Mouse (Mus musculus) macrophage (primary cell): ENCODE measurements around the gene Crtc1. TPM values are rescaled to one million over a fixed set of nuclear protein-coding genes. Genes with fewer than 3 reads are reported as not detected.

ENCODE experiments used
- H3K27ac ChIP-seq: fragments of 350-480 bp; formaldehyde crosslinking; 2 replicates; pipeline ENCODE4 v1.9.0; 2021
- H3K36me3 ChIP-seq: fragments of 350-480 bp; formaldehyde crosslinking; 2 replicates; pipeline ENCODE4 v1.9.0; 2021; ENCODE audit errors: inconsistent target
- H3K4me3 ChIP-seq: fragments of 350-480 bp; formaldehyde crosslinking; 2 replicates; pipeline ENCODE4 v1.9.0; 2021; ENCODE audit errors: inconsistent target
- H3K79me2 ChIP-seq: fragments of 350-480 bp; formaldehyde crosslinking; 2 replicates; pipeline ENCODE4 v1.9.0; 2021; ENCODE audit errors: inconsistent target
- WGBS: methylation state at CpG from one replicate; pipeline ENCODE4 v1.1.7; 2026; ENCODE audit warnings: inconsistent platforms; ENCODE audit not compliant: missing documents; 5-methylcytosine and 5-hydroxymethylcytosine counted together
- polyA plus RNA-seq: library from polyadenylated mRNA; stranded (reverse); fragments of 250-400 nt; gene quantifications from 3 replicates; pipeline ENCODE4 v1.2.4, GENCODE M21; 2018; ENCODE audit warnings: inconsistent platforms

Crtc1 gene
- polyA plus RNA-seq, 1 experiment from 2014 or later = 9.4 TPM

DNA sequence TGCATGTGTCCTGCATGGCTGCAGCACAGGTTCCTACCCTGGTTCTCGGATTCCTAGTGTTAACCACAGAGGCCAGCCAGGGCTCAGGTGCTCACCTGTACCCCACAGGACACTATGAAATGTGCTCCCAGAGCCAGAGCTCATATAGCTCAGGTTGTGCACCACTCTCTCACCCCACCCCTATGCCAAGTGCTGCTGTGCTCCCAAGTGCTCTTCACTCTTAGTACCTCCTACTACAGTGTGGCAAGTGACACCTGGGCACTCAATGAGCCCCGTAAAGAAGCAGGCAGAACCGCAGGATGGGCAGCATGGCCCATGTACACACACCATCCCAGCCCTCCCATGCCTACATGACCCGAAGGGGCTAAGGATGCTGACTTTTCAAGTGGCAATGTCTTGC, 29.4 kb upstream of the Crtc1 start:
- 92% methylated on average over 4 of the region's 4 CpGs for WGBS
- Histone ChIP-seq H3K27ac (no peak overlapping the region), H3K36me3 (no peaks in the 10 kb centered on the region), H3K4me3 (no peak overlapping the region), H3K79me2 (peaks cover 23% of the 10 kb centered on the region)

DNA sequence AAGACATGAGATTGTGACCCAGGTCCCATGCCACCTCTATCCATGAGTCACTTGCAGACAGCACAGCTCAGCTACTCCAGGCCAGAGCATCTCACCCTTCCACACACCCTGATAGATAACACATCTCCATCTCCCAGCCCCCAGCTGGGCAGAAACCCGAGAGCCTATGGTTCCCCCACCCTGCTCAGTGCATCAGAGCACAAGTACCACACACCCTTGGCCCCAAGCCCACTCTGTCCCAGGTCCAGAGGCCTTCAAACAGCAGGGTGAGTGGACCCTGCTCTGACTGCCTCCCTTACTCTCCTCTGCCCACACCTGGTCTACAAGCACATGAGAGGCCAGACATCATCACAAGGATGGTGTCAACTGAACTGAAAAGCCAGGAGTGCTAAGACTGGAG, 28.5 kb upstream of the Crtc1 start:
- Histone ChIP-seq H3K36me3 (no peaks in the 10 kb centered on the region), H3K27ac (no peak overlapping the region), H3K79me2 (peaks cover 18% of the 10 kb centered on the region; the same call in 1 of the 2 replicates), H3K4me3 (no peak overlapping the region)
- 100% methylated on average over 1 of the region's 1 CpGs for whole genome bisulfite sequencing

DNA sequence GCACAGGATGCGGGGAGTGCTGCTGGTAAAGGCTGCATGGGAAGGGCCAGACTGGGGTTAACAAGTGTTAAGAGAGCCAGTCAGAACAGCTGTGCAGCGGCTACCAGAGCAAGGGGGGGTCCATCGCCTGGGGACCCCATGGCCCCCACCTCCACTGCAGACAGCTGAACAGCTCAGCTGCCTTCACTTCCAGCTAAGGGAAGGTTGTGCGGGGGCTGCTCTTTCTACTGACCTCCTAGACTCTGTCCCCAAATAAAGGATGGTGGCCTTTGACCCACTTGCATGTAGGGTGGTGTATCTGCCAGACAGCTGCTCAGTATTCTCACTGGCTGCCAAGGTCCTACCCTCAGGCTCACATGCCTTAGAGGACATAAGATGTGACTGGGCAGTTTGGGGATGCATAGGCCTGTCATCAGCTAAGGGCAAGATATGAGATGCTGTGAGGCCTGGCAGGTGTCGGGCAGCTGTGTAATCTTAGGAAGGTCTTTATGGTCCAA, 27.9 kb upstream of the Crtc1 start:
- WGBS = 97% methylated on average over 5 of the region's 5 CpGs
- Histone ChIP-seq H3K27ac (no peak overlapping the region), H3K36me3 (no peaks in the 10 kb centered on the region)

DNA sequence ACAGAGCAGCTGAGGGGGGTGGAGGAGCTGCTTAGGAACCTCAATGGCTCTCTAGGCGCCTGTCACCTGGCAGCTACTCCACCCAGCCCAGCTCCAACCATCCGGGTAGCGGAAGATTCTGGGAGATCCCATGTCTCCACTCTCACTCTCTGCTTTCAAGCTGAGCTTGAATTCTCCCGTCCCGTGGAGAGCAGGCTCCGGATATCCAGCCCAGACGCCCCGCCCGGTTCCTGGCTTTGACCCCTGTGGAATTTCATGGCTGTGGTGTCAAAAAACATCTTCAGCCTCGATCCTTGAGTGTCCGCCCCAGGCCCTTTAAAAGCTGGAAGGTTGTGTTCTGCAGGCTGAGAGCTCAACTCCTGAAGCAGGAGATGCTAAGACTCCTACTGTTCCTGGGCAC, 27.4 kb upstream of the Crtc1 start:
- no peak overlapping the region for H3K27ac ChIP-seq
- WGBS = 91% methylated on average over 11 of the region's 11 CpGs
- H3K4me3 ChIP-seq = no peak overlapping the region
- no peaks in the 10 kb centered on the region for H3K36me3 ChIP-seq
- H3K79me2 ChIP-seq = peaks cover 7% of the 10 kb centered on the region; the same call in 1 of the 2 replicates

More for the DNA sequence above, 27.9 kb upstream of the Crtc1 start:
- H3K79me2 ChIP-seq = peaks cover 12% of the 10 kb centered on the region; the same call in 1 of the 2 replicates
- no peak overlapping the region for H3K4me3 ChIP-seq

DNA sequence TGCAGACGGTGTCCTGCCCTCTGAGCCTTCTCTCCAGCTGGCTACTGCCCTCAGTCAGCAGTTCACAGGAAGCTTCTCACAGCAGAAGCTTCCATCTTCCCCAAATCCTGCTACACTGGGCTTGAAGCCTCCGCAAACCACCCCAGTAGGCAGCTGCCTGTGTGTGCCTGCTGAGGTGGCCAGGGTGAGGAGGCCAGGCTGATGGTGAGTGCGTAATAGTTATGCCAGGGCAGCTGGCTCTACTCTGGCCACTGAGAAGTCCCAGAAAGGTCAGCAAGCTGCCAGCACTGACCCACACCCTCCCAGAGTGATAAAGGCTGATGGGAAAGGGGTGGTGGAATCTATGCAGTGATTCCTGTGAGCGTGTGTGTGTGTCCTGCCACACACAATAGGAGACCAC, 26.9 kb upstream of the Crtc1 start:
- Histone ChIP-seq H3K27ac (no peak overlapping the region), H3K4me3 (no peak overlapping the region), H3K36me3 (no peaks in the 10 kb centered on the region), H3K79me2 (peaks cover 3% of the 10 kb centered on the region; the same call in 1 of the 2 replicates)
- WGBS = 95% methylated on average over 4 of the region's 4 CpGs

DNA sequence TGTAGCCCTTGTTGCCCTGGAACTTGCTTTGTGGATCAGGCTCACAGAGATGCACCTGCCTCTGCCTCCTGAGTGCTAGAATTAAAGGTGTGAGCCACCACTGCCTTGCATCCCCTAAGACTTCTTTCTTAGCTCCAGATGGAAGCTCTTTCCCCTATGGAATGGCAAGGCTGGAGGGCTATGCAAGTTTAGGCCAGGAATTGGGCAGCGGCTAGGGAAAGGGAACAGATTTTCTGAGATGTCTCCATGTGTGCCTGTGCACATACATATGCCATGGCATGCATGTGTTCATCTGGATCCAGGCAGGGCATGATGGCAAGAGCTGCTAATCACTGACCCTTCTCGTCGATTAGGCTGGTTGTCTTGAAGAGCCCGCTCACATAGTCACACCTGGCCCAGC, 26.3 kb upstream of the Crtc1 start:
- Histone ChIP-seq H3K27ac (no peak overlapping the region), H3K4me3 (no peak overlapping the region), H3K36me3 (no peaks in the 10 kb centered on the region), H3K79me2 (no peaks in the 10 kb centered on the region)
- WGBS = 96% methylated on average over 4 of the region's 4 CpGs

DNA sequence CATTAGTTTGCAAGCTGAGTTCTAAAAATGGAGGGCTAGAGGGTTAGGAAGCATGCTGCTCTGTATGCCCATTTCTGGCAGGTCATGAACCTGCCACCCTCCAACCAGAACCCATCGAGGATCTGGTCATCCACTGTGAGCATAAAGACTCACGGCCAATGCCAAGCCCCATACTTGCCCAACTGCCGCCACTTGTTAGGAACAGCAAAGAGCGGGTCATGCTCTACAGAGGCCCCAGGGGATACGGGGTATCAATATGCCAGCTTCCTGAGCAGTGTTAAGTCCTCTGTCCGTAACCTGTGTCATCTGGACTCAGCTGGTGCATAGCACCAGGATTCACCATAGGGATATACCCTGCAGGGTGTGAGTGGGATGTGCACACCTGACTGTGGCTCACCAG, 24.8 kb upstream of the Crtc1 start:
- Histone ChIP-seq H3K79me2 (no peaks in the 10 kb centered on the region), H3K4me3 (no peak overlapping the region), H3K27ac (no peak overlapping the region), H3K36me3 (no peaks in the 10 kb centered on the region)
- WGBS = 95% methylated on average over 6 of the region's 6 CpGs

DNA sequence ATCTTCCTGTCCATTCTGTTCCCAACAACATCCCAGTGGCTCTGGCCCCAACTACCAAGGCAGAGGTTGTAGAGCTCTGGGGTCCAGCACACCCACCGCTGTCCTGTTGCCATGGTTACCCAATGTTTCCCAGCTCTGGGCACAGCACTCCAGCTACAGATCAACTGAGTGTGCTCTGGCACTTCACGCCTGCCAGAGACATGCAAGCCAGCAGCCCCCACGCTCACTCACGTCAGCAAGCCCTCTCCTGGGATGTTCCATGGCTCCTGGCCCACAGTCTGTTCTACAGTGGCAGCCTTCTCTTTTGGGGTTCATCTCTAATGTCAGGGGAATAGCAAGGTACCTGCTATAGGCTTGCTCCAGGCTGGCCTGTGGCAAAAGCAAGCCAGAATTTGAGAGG, 23.9 kb upstream of the Crtc1 start:
- Histone ChIP-seq H3K27ac (no peak overlapping the region), H3K4me3 (no peak overlapping the region), H3K79me2 (no peaks in the 10 kb centered on the region), H3K36me3 (no peaks in the 10 kb centered on the region)
- WGBS = 100% methylated on average over 4 of the region's 4 CpGs

DNA sequence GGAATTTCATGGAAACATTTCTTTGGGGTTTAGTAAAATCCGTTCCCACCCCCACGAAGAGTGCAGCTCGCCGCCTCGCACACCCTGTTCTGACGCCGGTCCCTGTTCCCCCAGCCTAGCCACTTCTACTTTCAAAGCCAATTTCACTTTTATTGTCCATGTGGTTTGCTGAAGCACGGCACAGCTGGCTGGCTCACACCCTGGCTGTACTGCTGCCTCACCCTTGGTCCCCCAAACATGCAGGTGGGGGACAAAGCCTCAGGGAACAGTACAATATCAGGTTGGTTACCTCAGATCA, 23.1 kb upstream of the Crtc1 start:
- Histone ChIP-seq H3K27ac (no peak overlapping the region), H3K79me2 (no peaks in the 10 kb centered on the region), H3K4me3 (no peak overlapping the region), H3K36me3 (no peaks in the 10 kb centered on the region)
- WGBS = 84% methylated on average over 8 of the region's 8 CpGs

DNA sequence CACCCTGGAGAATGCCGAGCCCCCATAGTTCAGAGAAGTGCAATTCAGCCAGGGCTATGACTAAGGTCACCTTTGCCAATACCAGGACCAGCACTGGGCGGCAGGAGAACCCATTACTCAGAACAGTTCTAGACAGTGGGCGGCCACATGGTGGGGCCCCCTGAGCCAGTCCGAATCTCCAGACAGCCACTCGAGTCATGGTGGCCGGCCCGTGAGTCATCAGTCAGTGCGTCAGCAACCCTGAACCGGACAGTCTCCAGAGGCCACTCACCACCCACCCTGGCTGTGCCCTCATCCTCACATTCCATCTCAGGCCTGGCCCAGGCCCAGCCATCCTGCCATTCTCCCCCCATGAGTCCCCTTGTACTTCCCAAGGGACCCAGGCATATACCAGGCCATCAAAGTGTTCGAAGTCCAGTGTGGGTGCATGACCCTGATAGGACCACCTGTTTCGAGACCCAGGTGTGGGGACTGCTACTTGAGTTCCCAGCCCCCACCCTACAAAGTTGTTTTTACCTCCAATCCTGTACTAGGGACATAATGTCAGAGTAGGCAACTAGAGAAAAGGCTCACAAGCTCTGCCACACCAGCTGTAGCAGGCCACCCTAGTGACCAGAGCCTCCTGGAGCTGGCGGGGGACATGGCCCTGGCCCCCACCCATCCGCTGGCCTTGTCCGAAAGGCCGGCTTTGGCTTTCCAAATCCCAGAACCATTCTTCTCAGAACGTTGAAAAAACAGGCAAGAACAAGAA, 22.6 kb upstream of the Crtc1 start:
- Histone ChIP-seq H3K79me2 (no peaks in the 10 kb centered on the region), H3K36me3 (no peaks in the 10 kb centered on the region), H3K27ac (no peak overlapping the region), H3K4me3 (no peak overlapping the region)
- 90% methylated on average over 15 of the region's 16 CpGs for WGBS

DNA sequence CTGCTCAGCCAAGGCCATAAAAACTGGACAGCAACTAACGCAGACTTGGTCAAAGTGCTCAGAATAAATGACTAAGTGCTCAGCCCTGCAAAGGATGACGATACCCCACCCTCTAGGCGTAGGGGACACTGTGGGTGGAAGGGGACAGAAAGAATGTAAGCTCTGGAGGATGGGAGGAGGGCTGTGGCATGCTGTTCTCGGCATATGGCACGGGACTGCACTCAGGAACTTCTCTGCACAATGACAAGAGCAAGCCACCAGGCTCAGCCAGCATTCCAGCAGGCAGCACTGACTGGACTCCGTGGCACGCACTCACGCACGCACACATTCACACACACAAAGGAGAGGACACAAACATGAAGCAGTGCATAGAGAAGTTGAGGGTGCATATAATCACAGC, 21.2 kb upstream of the Crtc1 start:
- 94% methylated on average over 9 of the region's 9 CpGs for WGBS
- H3K79me2 ChIP-seq = no peaks in the 10 kb centered on the region
- no peaks in the 10 kb centered on the region for H3K36me3 ChIP-seq
- H3K27ac ChIP-seq = no peak overlapping the region
- H3K4me3 ChIP-seq = no peak overlapping the region

DNA sequence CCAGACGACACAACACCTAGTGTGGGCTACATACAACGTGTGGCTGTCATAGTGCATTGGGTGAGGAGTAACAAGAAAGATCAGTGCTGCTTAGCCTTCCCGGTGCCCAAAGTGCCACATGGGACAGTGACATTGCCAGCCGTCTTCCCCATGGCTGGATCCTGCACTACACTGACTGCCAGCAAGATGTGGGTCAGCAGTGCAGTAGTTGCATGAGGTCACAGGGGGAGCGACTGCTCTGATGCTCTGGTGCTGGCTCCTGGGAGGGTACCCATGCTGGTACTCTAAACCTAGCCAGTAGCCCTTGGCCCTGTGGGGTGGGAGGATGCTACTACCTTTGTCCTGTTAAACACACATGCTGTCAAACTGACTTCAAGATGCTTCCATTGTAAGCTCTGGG, 20.8 kb upstream of the Crtc1 start:
- Histone ChIP-seq H3K4me3 (no peak overlapping the region), H3K79me2 (no peaks in the 10 kb centered on the region), H3K27ac (no peak overlapping the region), H3K36me3 (no peaks in the 10 kb centered on the region)
- 94% methylated on average over 5 of the region's 5 CpGs for whole genome bisulfite sequencing

DNA sequence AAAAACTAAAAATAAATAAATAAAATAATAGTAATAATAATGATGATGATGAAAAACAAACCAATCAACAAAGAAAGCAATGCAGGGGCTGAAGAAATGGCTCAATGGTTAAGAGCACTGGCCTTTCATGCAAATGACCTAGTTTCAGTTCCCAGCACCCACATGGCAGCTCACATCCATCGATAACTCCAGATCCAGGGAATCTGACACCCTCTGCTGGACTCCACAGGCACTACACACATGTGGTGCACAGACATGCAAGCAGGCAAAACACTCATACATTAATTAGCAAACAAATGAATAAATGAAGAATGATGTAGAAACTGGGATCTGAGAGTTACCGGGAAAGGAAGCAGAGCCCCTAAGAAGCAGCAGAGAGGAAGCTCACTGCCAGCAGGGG, 20.3 kb upstream of the Crtc1 start:
- Histone ChIP-seq H3K27ac (no peak overlapping the region), H3K4me3 (no peak overlapping the region), H3K36me3 (no peaks in the 10 kb centered on the region), H3K79me2 (no peaks in the 10 kb centered on the region)
- 96% methylated on average over 2 of the region's 2 CpGs for WGBS

DNA sequence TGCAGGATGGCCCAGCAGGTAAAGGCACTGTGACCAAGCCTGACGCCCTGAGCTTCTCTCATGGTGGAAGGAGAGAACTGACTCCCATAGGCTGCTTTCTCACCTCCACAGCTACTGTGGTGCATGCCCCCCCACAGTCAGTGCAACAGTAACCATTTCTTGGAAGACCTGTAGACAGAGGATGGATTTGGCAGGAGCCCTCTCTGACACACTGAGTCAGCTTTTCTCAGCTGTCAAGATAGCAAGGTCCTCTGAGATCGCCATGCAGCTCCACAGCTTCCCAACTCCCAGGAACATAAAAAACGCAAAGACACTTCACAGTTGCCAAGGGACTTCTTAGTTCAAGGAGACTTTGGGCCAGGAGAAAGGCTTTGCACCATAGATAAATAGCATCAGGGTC, 19.1 kb upstream of the Crtc1 start:
- no peaks in the 10 kb centered on the region for H3K36me3 ChIP-seq
- no peaks in the 10 kb centered on the region for H3K79me2 ChIP-seq
- no peak overlapping the region for H3K4me3 ChIP-seq
- no peak overlapping the region for H3K27ac ChIP-seq
- WGBS = 92% methylated on average over 3 of the region's 3 CpGs

DNA sequence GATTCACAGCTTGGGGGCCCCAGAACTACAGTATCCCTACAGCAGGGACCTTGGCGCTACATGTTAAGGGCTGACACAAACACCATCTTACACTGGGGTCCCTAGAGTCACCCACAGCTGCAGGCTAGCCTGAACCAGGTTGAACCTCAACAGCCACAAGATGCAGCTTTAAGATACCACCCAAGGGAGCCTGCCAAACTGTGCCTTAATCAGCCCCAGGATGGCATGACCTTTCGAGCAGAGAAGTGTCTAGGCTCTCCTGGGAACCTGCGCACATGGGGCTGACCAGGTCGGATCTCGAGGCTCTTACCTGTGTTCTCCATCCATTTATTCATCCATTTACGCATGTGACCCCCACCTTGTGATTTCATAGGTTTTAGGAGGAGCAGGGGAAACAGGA, 18.5 kb upstream of the Crtc1 start:
- Histone ChIP-seq H3K27ac (no peak overlapping the region), H3K4me3 (no peak overlapping the region), H3K36me3 (no peaks in the 10 kb centered on the region), H3K79me2 (no peaks in the 10 kb centered on the region)
- WGBS = 91% methylated on average over 6 of the region's 6 CpGs

DNA sequence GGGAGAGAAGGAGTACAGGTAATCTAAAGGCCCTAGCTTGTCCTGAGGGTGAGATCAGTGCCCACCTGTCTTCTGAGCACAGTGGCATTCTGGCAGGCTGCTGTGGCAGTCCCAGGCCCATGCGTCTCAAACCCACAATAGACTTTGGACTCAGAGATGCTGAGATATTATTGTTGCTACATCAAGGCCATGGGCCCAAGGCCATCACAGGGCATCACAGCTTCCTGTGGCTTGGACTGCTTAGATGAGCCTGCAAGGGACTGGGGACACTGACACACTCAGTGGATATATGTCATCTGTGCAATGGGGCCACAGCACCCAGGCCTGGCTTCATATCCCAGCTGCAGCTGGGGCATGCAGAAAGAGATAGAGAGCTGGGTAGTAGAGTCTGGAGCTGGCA, 17.6 kb upstream of the Crtc1 start:
- no peak overlapping the region for H3K27ac ChIP-seq

More for the DNA sequence above, 17.6 kb upstream of the Crtc1 start:
- H3K79me2 ChIP-seq = no peaks in the 10 kb centered on the region
- no peak overlapping the region for H3K4me3 ChIP-seq
- no peaks in the 10 kb centered on the region for H3K36me3 ChIP-seq
- WGBS = 85% methylated on average over 1 of the region's 1 CpGs
